Mouse (Mus musculus): ENCODE measurements at regions not wholly inside any gene's neighbourhood (a gene's known extent, or its start where the extent isn't known, plus 50 kb on each side); places are given as distances from the start of the nearest gene placed in this dataset.

DNA sequence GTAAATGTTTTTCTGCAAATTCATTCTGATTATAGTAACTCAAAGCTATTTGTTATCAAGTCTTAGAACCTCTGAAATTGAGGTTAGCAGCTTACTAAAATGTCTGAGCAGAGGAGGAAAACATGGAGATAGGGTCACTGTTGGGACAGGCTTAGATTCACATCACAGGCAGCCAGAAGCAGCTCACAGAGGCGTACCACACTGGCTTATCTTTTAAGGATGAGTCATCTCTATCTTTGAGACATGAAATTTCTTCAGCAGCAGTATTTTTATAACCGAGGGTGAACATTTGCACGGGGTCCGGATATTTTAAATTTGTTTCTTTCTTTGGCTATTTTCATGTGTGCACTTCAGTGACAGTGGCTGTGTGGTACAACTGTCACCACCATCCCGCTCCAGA is 56.0 kb upstream of the Eef1e1 start:
- no peak overlapping the region for H3K27ac ChIP-seq (ENCODE audit: low read depth, low read length)
- no peaks in the 10 kb centered on the region for H3K27me3 ChIP-seq (ENCODE audit: insufficient read depth, low read length)
- H3K4me3 ChIP-seq (ENCODE audit: low read depth, low read length): no peak overlapping the region
- no peak for ATAC-seq (ENCODE audit: low FRiP score)
- no peak overlapping the region for H3K9ac ChIP-seq (replicated peaks; ENCODE audit: low read length, poor library complexity, severe bottlenecking)
- DNase-seq (ENCODE audit: low spot score): no peak
- H3K4me1 ChIP-seq (ENCODE audit: insufficient read depth, low read length): no peaks in the 10 kb centered on the region
- no peak for TF ChIP-seq CTCF (IDR thresholded peaks at IDR 0.05)
- H3K9me3 ChIP-seq (ENCODE audit: low read length): no peaks in the 10 kb centered on the region
- no peak overlapping the region for H3K4me2 ChIP-seq (ENCODE audit: low read depth, low read length, poor library complexity, severe bottlenecking)
- WGBS: 95% methylated on average over 5 of the region's 5 CpGs
- H3K36me3 ChIP-seq (ENCODE audit: insufficient read depth, low read length): no peaks in the 10 kb centered on the region
